Mouse (Mus musculus): ENCODE data around the gene Specc1l. TPM values are rescaled to one million over a fixed set of nuclear protein-coding genes. Genes with fewer than 3 reads are reported as not detected.
"Not testable (repeated sequence)": the region's sequence is repeated elsewhere in the genome, so short reads cannot be mapped to it uniquely, and the experiment has no call there.

Gene Specc1l
- total and polyA plus RNA-seq, 2 experiments from 2014 or later = 23.6 to 37.5 TPM

GRCm38 (mm10) chr10:75338852-75339251, 127.0 kb downstream of the Specc1l start:
- Histone ChIP-seq H3K27me3 (ENCODE audit: insufficient read depth, low read length) (no peaks in the 10 kb centered on the region), H3K4me1 (ENCODE audit: insufficient read depth, low read length) (no peaks in the 10 kb centered on the region), H3K4me3 (ENCODE audit: low read depth, low read length) (no peak overlapping the region), H3K27ac (ENCODE audit: low read depth, low read length) (no peak overlapping the region), H3K36me3 (ENCODE audit: insufficient read depth, low read length) (no peaks in the 10 kb centered on the region), H3K4me2 (ENCODE audit: low read depth, low read length, poor library complexity, severe bottlenecking) (no peak overlapping the region), H3K9me3 (ENCODE audit: low read length) (no peaks in the 10 kb centered on the region), H3K9ac (replicated peaks; ENCODE audit: low read length, poor library complexity, severe bottlenecking) (no peak overlapping the region)
- 77% methylated on average over 5 of the region's 5 CpGs for WGBS
- no peak for ATAC-seq (ENCODE audit: low FRiP score)
- no peak for TF ChIP-seq CTCF (IDR thresholded peaks at IDR 0.05)
- DNase-seq (ENCODE audit: low spot score) = no peak

- Histone ChIP-seq H3K4me1 (ENCODE audit: insufficient read depth, low read length) (no peaks in the 10 kb centered on the region), H3K9ac (replicated peaks; ENCODE audit: low read length, poor library complexity, severe bottlenecking) (no peak overlapping the region), H3K9me3 (ENCODE audit: low read length) (no peaks in the 10 kb centered on the region), H3K27ac (ENCODE audit: low read depth, low read length) (no peak overlapping the region), H3K27me3 (ENCODE audit: insufficient read depth, low read length) (no peaks in the 10 kb centered on the region), H3K4me2 (ENCODE audit: low read depth, low read length, poor library complexity, severe bottlenecking) (no peak overlapping the region), H3K4me3 (ENCODE audit: low read depth, low read length) (no peak overlapping the region), H3K36me3 (ENCODE audit: insufficient read depth, low read length) (no peaks in the 10 kb centered on the region)
- no peak for ATAC-seq (ENCODE audit: low FRiP score)
- TF ChIP-seq CTCF (IDR thresholded peaks at IDR 0.05) = no peak
- 88% methylated on average over 7 of the region's 7 CpGs for WGBS
- DNase-seq (ENCODE audit: low spot score) = no peak
These were observed 127.5 kb downstream of the Specc1l start for GRCm38 (mm10) chr10:75339377-75339776.

GRCm38 (mm10) chr10:75341936-75342335, 130.1 kb downstream of the Specc1l start:
- Histone ChIP-seq H3K4me2 (ENCODE audit: low read depth, low read length, poor library complexity, severe bottlenecking) (no peak overlapping the region), H3K27ac (ENCODE audit: low read depth, low read length) (no peak overlapping the region), H3K27me3 (ENCODE audit: insufficient read depth, low read length) (no peaks in the 10 kb centered on the region), H3K9ac (replicated peaks; ENCODE audit: low read length, poor library complexity, severe bottlenecking) (no peak overlapping the region), H3K4me3 (ENCODE audit: low read depth, low read length) (no peak overlapping the region), H3K36me3 (ENCODE audit: insufficient read depth, low read length) (no peaks in the 10 kb centered on the region), H3K4me1 (ENCODE audit: insufficient read depth, low read length) (no peaks in the 10 kb centered on the region), H3K9me3 (ENCODE audit: low read length) (peaks cover 7% of the 10 kb centered on the region; the same call in 1 of the 2 replicates)
- DNase-seq (ENCODE audit: low spot score) = no peak
- TF ChIP-seq CTCF (IDR thresholded peaks at IDR 0.05) = no peak
- whole genome bisulfite sequencing = 44% methylated on average over 8 of the region's 8 CpGs
- no peak for ATAC-seq (ENCODE audit: low FRiP score)

- H3K27ac ChIP-seq (ENCODE audit: low read depth, low read length); H3K4me3 ChIP-seq (ENCODE audit: low read depth, low read length); ATAC-seq (ENCODE audit: low FRiP score); H3K9ac ChIP-seq (replicated peaks; ENCODE audit: low read length, poor library complexity, severe bottlenecking); H3K4me1 ChIP-seq (ENCODE audit: insufficient read depth, low read length); H3K36me3 ChIP-seq (ENCODE audit: insufficient read depth, low read length); H3K27me3 ChIP-seq (ENCODE audit: insufficient read depth, low read length); H3K4me2 ChIP-seq (ENCODE audit: low read depth, low read length, poor library complexity, severe bottlenecking); H3K9me3 ChIP-seq (ENCODE audit: low read length); DNase-seq (ENCODE audit: low spot score): not testable (repeated sequence)
- 72% methylated on average over 1 of the region's 1 CpGs for WGBS
These were observed 132.7 kb downstream of the Specc1l start for GRCm38 (mm10) chr10:75344563-75344962.

- no peaks in the 10 kb centered on the region for H3K36me3 ChIP-seq (ENCODE audit: insufficient read depth, low read length)
- no peak overlapping the region for H3K4me3 ChIP-seq (ENCODE audit: low read depth, low read length)
- no peak overlapping the region for H3K4me2 ChIP-seq (ENCODE audit: low read depth, low read length, poor library complexity, severe bottlenecking)
- no peak overlapping the region for H3K9ac ChIP-seq (replicated peaks; ENCODE audit: low read length, poor library complexity, severe bottlenecking)
- no peaks in the 10 kb centered on the region for H3K27me3 ChIP-seq (ENCODE audit: insufficient read depth, low read length)
- no peak for ATAC-seq (ENCODE audit: low FRiP score)
- WGBS = 62% methylated on average over 2 of the region's 2 CpGs
- DNase-seq (ENCODE audit: low spot score) = no peak
- no peak for TF ChIP-seq CTCF (IDR thresholded peaks at IDR 0.05)
- H3K9me3 ChIP-seq (ENCODE audit: low read length) = peaks cover 7% of the 10 kb centered on the region; the same call in 1 of the 2 replicates
- H3K4me1 ChIP-seq (ENCODE audit: insufficient read depth, low read length) = no peaks in the 10 kb centered on the region
- no peak overlapping the region for H3K27ac ChIP-seq (ENCODE audit: low read depth, low read length)
These were observed 133.4 kb downstream of the Specc1l start for GRCm38 (mm10) chr10:75345265-75345664.

- Histone ChIP-seq H3K27me3 (ENCODE audit: insufficient read depth, low read length) (no peaks in the 10 kb centered on the region), H3K27ac (ENCODE audit: low read depth, low read length) (no peak overlapping the region), H3K4me3 (ENCODE audit: low read depth, low read length) (no peak overlapping the region), H3K4me1 (ENCODE audit: insufficient read depth, low read length) (no peaks in the 10 kb centered on the region), H3K36me3 (ENCODE audit: insufficient read depth, low read length) (no peaks in the 10 kb centered on the region), H3K9ac (replicated peaks; ENCODE audit: low read length, poor library complexity, severe bottlenecking) (no peak overlapping the region), H3K9me3 (ENCODE audit: low read length) (peaks cover 7% of the 10 kb centered on the region; the same call in 1 of the 2 replicates), H3K4me2 (ENCODE audit: low read depth, low read length, poor library complexity, severe bottlenecking) (no peak overlapping the region)
- no peak for TF ChIP-seq CTCF (IDR thresholded peaks at IDR 0.05)
- ATAC-seq (ENCODE audit: low FRiP score) = no peak
- WGBS = 86% methylated on average over 5 of the region's 5 CpGs
- no peak for DNase-seq (ENCODE audit: low spot score)
These were observed 138.7 kb downstream of the Specc1l start for GRCm38 (mm10) chr10:75350564-75350963.
